Mouse (Mus musculus) heart, embryonic 13.5 days (tissue): ENCODE data around the gene Arrb1. TPM values are rescaled to one million over a fixed set of nuclear protein-coding genes. Genes with fewer than 3 reads are reported as not detected.

ENCODE experiments used
- ATAC-seq: fragments of 200-750 bp; cut with Nextera tagmentation; 2 replicates; pipeline ENCODE4 v1.8.0; 2017; ENCODE audit warnings: moderate TSS enrichment; ENCODE audit not compliant: insufficient number of reproducible peaks, low FRiP score, low TSS enrichment; ENCODE audit errors: extremely low read depth
- H3K27ac ChIP-seq: fragments of 300-500 bp; sonication (generic); replicated peaks from 2 replicates; pipeline ENCODE4 v1.5.1; 2015; ENCODE audit warnings: moderate library complexity, mild to moderate bottlenecking, inconsistent platforms
- H3K27me3 ChIP-seq: fragments of 300-500 bp; sonication (generic); replicated peaks from 2 replicates; pipeline ENCODE4 v1.6.1; 2015; ENCODE audit warnings: mild to moderate bottlenecking, inconsistent platforms
- H3K36me3 ChIP-seq: fragments of 300-500 bp; sonication (generic); 2 replicates; pipeline ENCODE4 v1.6.1; 2015; ENCODE audit warnings: mild to moderate bottlenecking, inconsistent platforms
- H3K4me1 ChIP-seq: fragments of 300-500 bp; sonication (generic); 2 replicates; pipeline ENCODE4 v1.6.1; 2015; ENCODE audit warnings: inconsistent platforms
- H3K4me2 ChIP-seq: fragments of 300-500 bp; sonication (generic); 2 replicates; pipeline ENCODE4 v1.6.1; 2015; ENCODE audit warnings: inconsistent platforms, mild to moderate bottlenecking, moderate library complexity
- H3K4me3 ChIP-seq: fragments of 300-500 bp; sonication (generic); 2 replicates; pipeline ENCODE4 v1.5.1; 2015; ENCODE audit warnings: moderate library complexity, mild to moderate bottlenecking, inconsistent platforms
- H3K9ac ChIP-seq: fragments of 300-500 bp; sonication (generic); 2 replicates; pipeline ENCODE4 v1.6.1; 2015; ENCODE audit warnings: inconsistent platforms, mild to moderate bottlenecking, moderate library complexity
- H3K9me3 ChIP-seq: fragments of 300-500 bp; sonication (generic); 2 replicates; pipeline ENCODE4 v1.6.1; 2016; ENCODE audit warnings: inconsistent platforms
- WGBS: fragments of 180-500 bp; shearing (Covaris S2); methylation state at CpG from one replicate; pipeline ENCODE4 v1.1.7; 2015; ENCODE audit warnings: mixed read lengths; 5-methylcytosine and 5-hydroxymethylcytosine counted together
- polyA plus RNA-seq: library from polyadenylated mRNA; unstranded; fragments of >200 nt; fragmentation: Nextera tagmentation; extraction: Ambion mirVana; gene quantifications from 2 replicates; pipeline ENCODE4 v1.2.1, GENCODE M21; 2015

The Arrb1 gene
- polyA plus RNA-seq, 1 experiment from 2014 or later: 6.8 TPM

- H3K4me1 ChIP-seq: no peaks in the 10 kb centered on the region
- no peaks in the 10 kb centered on the region for H3K27me3 ChIP-seq
- H3K4me2 ChIP-seq: no peak overlapping the region
- H3K36me3 ChIP-seq: peaks cover 46% of the 10 kb centered on the region
- H3K9ac ChIP-seq: no peak overlapping the region
- no peaks in the 10 kb centered on the region for H3K9me3 ChIP-seq
- no peak for ATAC-seq
- 86% methylated on average over 2 of the region's 2 CpGs for WGBS
- no peak overlapping the region for H3K27ac ChIP-seq
- no peak overlapping the region for H3K4me3 ChIP-seq
Observed at GRCm38 (mm10) chr7:99605058-99605457, 69.8 kb downstream of the Arrb1 start.

- 86% methylated on average over 11 of the region's 11 CpGs for WGBS
Observed at GRCm38 (mm10) chr7:99606303-99606702, 71.0 kb downstream of the Arrb1 start.

GRCm38 (mm10) chr7:99606766-99607165 lies 71.5 kb downstream of the Arrb1 start:
- H3K27me3 ChIP-seq: no peaks in the 10 kb centered on the region
- H3K4me3 ChIP-seq: no peak overlapping the region
- no peaks in the 10 kb centered on the region for H3K9me3 ChIP-seq
- H3K4me2 ChIP-seq: no peak overlapping the region
- peaks cover 29% of the 10 kb centered on the region for H3K36me3 ChIP-seq
- H3K4me1 ChIP-seq: no peaks in the 10 kb centered on the region
- WGBS: 75% methylated on average over 3 of the region's 3 CpGs
- ATAC-seq: no peak
- no peak overlapping the region for H3K27ac ChIP-seq
- H3K9ac ChIP-seq: no peak overlapping the region

More at GRCm38 (mm10) chr7:99606303-99606702, 71.0 kb downstream of the Arrb1 start:
- Histone ChIP-seq H3K9me3 (no peaks in the 10 kb centered on the region), H3K4me3 (no peak overlapping the region), H3K4me2 (no peak overlapping the region), H3K27me3 (no peaks in the 10 kb centered on the region), H3K4me1 (no peaks in the 10 kb centered on the region), H3K36me3 (peaks cover 33% of the 10 kb centered on the region), H3K27ac (no peak overlapping the region), H3K9ac (no peak overlapping the region)
- no peak for ATAC-seq

GRCm38 (mm10) chr7:99607632-99608031 lies 72.4 kb downstream of the Arrb1 start:
- H3K27ac ChIP-seq: no peak overlapping the region
- H3K4me2 ChIP-seq: no peak overlapping the region
- no peaks in the 10 kb centered on the region for H3K4me1 ChIP-seq
- 49% methylated on average over 2 of the region's 2 CpGs for WGBS
- no peaks in the 10 kb centered on the region for H3K9me3 ChIP-seq
- H3K4me3 ChIP-seq: no peak overlapping the region
- ATAC-seq: no peak
- no peaks in the 10 kb centered on the region for H3K27me3 ChIP-seq
- peaks cover 20% of the 10 kb centered on the region for H3K36me3 ChIP-seq
- no peak overlapping the region for H3K9ac ChIP-seq

- H3K4me3 ChIP-seq: no peak overlapping the region
- H3K27ac ChIP-seq: no peak overlapping the region
- H3K9me3 ChIP-seq: peaks cover 4% of the 10 kb centered on the region; the same call in 1 of the 2 replicates
- no peak for ATAC-seq
- H3K9ac ChIP-seq: no peak overlapping the region
- 52% methylated on average over 2 of the region's 2 CpGs for WGBS
- no peaks in the 10 kb centered on the region for H3K4me1 ChIP-seq
- no peaks in the 10 kb centered on the region for H3K36me3 ChIP-seq
- H3K4me2 ChIP-seq: no peak overlapping the region
- H3K27me3 ChIP-seq: peaks cover 52% of the 10 kb centered on the region
Observed at GRCm38 (mm10) chr7:99618264-99618663, 83.0 kb downstream of the Arrb1 start.

GRCm38 (mm10) chr7:99618860-99619259 lies 83.6 kb downstream of the Arrb1 start:
- no peak overlapping the region for H3K9ac ChIP-seq
- no peak overlapping the region for H3K4me2 ChIP-seq
- 5% methylated on average over 3 of the region's 3 CpGs for WGBS
- H3K9me3 ChIP-seq: peaks cover 4% of the 10 kb centered on the region; the same call in 1 of the 2 replicates
- H3K27ac ChIP-seq: no peak overlapping the region
- H3K4me3 ChIP-seq: no peak overlapping the region
- peaks cover 58% of the 10 kb centered on the region for H3K27me3 ChIP-seq
- H3K4me1 ChIP-seq: no peaks in the 10 kb centered on the region
- no peak for ATAC-seq
- H3K36me3 ChIP-seq: no peaks in the 10 kb centered on the region

- under 1% methylated on average over 81 of the region's 81 CpGs for WGBS
- Histone ChIP-seq H3K9ac (peak overlapping the region; percentile 71), H3K9me3 (no peaks in the 10 kb centered on the region)
Observed at GRCm38 (mm10) chr7:99625722-99626375, 90.6 kb downstream of the Arrb1 start.

GRCm38 (mm10) chr7:99626376-99627270 lies 91.4 kb downstream of the Arrb1 start, which contains the start of gene Tpbgl:
Gene Tpbgl (minus strand): TSS chr7:99627103.
- Histone ChIP-seq H3K4me3 (peak within 1 kb of the TSS; percentile 62), H3K4me2 (peak within 1 kb of the TSS; percentile 98), H3K36me3 (no peaks in the 10 kb centered on the region), H3K9ac (peak within 1 kb of the TSS; percentile 71), H3K4me1 (peaks cover 19% of the 10 kb centered on the region), H3K27ac (no peak within 1 kb of the TSS), H3K27me3 (peaks cover 100% of the 10 kb centered on the region), H3K9me3 (no peaks in the 10 kb centered on the region)
- WGBS: under 1% methylated on average over 74 of the region's 83 CpGs
- ATAC-seq: no peak

More at GRCm38 (mm10) chr7:99625722-99626375, 90.6 kb downstream of the Arrb1 start:
- peak; percentile 60; the same call in 1 of the 2 replicates for ATAC-seq
- peaks cover 100% of the 10 kb centered on the region for H3K27me3 ChIP-seq
- peaks cover 19% of the 10 kb centered on the region for H3K4me1 ChIP-seq
- peak overlapping the region; percentile 98 for H3K4me2 ChIP-seq
- no peaks in the 10 kb centered on the region for H3K36me3 ChIP-seq
- H3K27ac ChIP-seq: no peak overlapping the region
- peak overlapping the region; percentile 62 for H3K4me3 ChIP-seq

GRCm38 (mm10) chr7:99627366-99627765 lies 92.1 kb downstream of the Arrb1 start:
- peak overlapping the region; percentile 62 for H3K4me3 ChIP-seq
- ATAC-seq: no peak
- H3K9me3 ChIP-seq: no peaks in the 10 kb centered on the region
- WGBS: 8% methylated on average over 7 of the region's 7 CpGs
- peaks cover 99% of the 10 kb centered on the region for H3K27me3 ChIP-seq
- peak overlapping the region; percentile 98 for H3K4me2 ChIP-seq
- no peaks in the 10 kb centered on the region for H3K36me3 ChIP-seq
- no peak overlapping the region for H3K27ac ChIP-seq
- peaks cover 19% of the 10 kb centered on the region for H3K4me1 ChIP-seq
- no peak overlapping the region for H3K9ac ChIP-seq

- H3K27me3 ChIP-seq: peaks cover 90% of the 10 kb centered on the region
- H3K9me3 ChIP-seq: no peaks in the 10 kb centered on the region
- 13% methylated on average over 6 of the region's 6 CpGs for WGBS
- no peaks in the 10 kb centered on the region; the same call in 1 of the 2 replicates for H3K4me1 ChIP-seq
- no peak overlapping the region for H3K4me2 ChIP-seq
- no peak overlapping the region for H3K27ac ChIP-seq
- no peak overlapping the region for H3K4me3 ChIP-seq
- no peaks in the 10 kb centered on the region for H3K36me3 ChIP-seq
- H3K9ac ChIP-seq: no peak overlapping the region
- ATAC-seq: no peak
Observed at GRCm38 (mm10) chr7:99632286-99632685, 97.0 kb downstream of the Arrb1 start.

GRCm38 (mm10) chr7:99633966-99634665 lies 98.8 kb downstream of the Arrb1 start:
- WGBS: 59% methylated on average over 8 of the region's 8 CpGs
- no peak overlapping the region for H3K4me2 ChIP-seq
- no peaks in the 10 kb centered on the region for H3K4me1 ChIP-seq
- no peak overlapping the region for H3K4me3 ChIP-seq
- no peak overlapping the region for H3K27ac ChIP-seq
- H3K27me3 ChIP-seq: peaks cover 79% of the 10 kb centered on the region
- H3K9ac ChIP-seq: no peak overlapping the region
- no peaks in the 10 kb centered on the region for H3K9me3 ChIP-seq
- no peaks in the 10 kb centered on the region for H3K36me3 ChIP-seq
- no peak for ATAC-seq
